Mouse (Mus musculus) monocyte, adult 5-6 weeks (primary cell): Measurements from ENCODE around the gene Slc22a8. TPM values are rescaled to one million over a fixed set of nuclear protein-coding genes. Genes with fewer than 3 reads are reported as not detected.

Source experiments
- ATAC-seq: fragments of 153-309, 156-312 bp; replicated peaks from 2 replicates; pipeline ENCODE4 v1.8.0; 2017; ENCODE audit warnings: mild to moderate bottlenecking; ENCODE audit not compliant: low TSS enrichment, insufficient number of reproducible peaks, severe bottlenecking, poor library complexity, low FRiP score
- total RNA-seq: library from RNA; stranded (forward); fragments of 200-1000, 200-491, 200-594 nt; gene quantifications from 3 replicates; pipeline ENCODE4 v1.2.3, GENCODE M21; 2017

Gene Slc22a8
- total RNA-seq, result 0.21 TPM in 1 of 3 replicates, not detected in the others

GRCm38 (mm10) chr19:8590954-8591353 is at the start of gene Slc22a8:
Gene Slc22a8 (plus strand): TSS chr19:8591254.
- no peak for ATAC-seq

DNA sequence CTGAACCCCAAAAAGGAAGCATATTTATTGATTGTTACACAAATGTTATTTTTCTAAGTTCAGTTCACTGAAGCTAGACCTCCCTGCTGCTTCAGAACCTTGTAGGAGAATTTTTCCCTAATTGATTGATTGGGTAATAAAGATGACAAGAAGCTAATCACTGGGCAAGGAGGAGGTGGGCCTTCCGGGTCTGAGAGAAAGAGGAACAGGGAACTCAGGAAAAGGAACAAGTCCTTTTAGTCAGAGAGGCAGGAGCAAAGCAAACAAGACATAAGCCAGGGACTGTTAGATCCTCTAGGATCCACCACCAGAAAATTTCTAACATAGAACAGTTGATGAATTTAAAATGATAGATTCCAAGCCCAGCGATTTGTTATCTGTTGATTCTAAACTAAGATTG is 32.2 kb upstream of the Slc22a8 start:
- no peak for ATAC-seq

- ATAC-seq, result no peak
Observed at GRCm38 (mm10) chr19:8564021-8564420, 27.0 kb upstream of the Slc22a8 start.

- ATAC-seq, result no peak
Observed at GRCm38 (mm10) chr19:8564469-8564868, 26.6 kb upstream of the Slc22a8 start.

GRCm38 (mm10) chr19:8565262-8565661 is 25.8 kb upstream of the Slc22a8 start:
- no peak for ATAC-seq

- ATAC-seq, result no peak
Observed at GRCm38 (mm10) chr19:8565985-8566384, 25.1 kb upstream of the Slc22a8 start.

GRCm38 (mm10) chr19:8567104-8567880 is 23.8 kb upstream of the Slc22a8 start:
- no peak for ATAC-seq

DNA sequence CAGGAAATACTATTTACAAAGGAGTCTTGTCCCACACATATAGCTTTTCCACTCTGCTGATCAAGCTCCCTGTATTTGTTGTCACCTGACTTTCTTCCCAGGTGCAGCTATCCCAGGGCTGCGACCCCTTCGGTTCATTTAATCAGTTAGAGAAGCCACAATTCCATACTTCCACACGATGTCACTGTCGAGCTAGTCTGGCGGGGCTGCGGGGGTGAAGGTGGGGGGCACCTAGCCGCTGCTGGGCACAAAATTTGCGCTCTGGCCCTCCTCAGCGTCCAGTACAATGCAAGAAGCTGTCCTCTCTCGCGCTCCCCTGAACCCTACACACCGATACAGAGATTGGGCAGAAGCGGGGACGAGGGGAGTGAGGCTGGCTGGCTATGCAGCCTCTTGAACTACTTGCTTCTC is 21.6 kb upstream of the Slc22a8 start:
- no peak for ATAC-seq

- no peak for ATAC-seq
Observed at GRCm38 (mm10) chr19:8570341-8571040, 20.6 kb upstream of the Slc22a8 start.

- ATAC-seq, result no peak
Observed at GRCm38 (mm10) chr19:8571746-8572145, 19.3 kb upstream of the Slc22a8 start.

DNA sequence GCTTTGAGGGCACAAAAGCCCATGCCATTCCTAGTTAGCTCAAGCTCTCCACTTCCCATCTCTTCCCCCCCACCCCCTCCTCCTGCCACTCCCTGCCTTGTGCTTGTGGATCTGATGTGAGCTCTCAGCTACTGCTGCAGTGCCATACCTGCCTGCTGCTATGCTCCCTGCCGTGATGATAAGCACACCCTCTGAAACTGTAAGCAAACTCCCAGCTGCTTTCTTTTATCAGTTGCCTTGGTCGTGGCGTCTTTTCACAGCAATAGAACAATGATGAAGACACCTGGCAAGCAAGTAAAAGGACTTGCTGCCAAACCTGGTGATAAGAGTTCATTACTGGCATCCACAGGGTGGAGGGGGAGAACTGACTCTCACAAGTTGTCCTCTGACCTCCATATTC is 18.6 kb upstream of the Slc22a8 start:
- ATAC-seq, result no peak

GRCm38 (mm10) chr19:8577432-8577831 is 13.6 kb upstream of the Slc22a8 start:
- ATAC-seq, result no peak

DNA sequence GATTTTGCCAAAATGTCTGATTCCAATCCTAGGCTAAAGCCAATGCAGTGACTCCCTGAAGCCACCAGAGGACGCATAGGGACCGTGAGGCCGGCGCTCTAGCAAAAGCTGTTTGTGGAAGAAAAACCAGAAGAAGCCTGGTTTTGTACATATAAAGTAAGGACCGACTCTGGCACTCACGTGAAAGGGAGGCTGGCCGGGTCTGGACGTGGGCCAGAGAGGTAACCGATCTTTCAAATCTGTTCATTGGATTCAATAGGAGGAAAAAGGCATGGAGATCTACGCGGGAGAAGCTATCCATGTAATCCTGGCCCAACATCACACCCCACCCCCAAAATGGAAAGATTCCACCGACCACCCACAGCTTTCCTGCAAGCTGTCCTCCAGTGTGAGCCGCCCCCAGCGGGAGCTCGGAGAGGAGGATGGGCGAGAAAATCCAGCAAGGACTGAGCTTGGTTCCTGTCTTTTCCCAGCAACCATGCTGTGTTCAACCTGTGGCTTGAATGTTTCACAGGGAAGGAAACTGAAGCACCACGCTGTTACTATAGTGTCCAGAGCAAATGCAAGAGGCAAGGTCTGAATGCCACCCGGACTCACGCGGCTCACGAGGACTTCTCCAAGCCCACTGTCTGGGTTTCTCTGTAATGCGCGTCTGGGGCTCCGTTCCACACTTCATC is 12.6 kb upstream of the Slc22a8 start:
- ATAC-seq, result 0 out of 2 replicates have a peak, but pooled peaks have one; percentile 53

DNA sequence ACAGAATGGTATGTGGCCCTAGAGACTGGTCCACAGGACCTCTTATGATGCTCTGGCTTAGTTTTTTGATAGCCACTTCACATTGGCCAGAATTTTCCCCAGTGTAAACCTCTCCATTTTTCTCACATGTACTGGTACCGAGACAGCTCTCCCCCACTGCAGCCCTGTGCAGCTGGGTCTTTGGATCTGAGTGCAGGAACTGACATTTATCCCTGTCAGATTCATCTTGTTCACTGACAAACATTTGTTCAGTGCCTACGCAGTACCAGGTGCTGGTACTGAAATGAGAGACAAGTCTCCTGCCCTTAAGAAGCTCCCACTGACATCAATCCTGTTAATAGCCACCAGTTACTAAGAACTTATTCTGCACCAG is 12.1 kb upstream of the Slc22a8 start:
- ATAC-seq, result no peak

DNA sequence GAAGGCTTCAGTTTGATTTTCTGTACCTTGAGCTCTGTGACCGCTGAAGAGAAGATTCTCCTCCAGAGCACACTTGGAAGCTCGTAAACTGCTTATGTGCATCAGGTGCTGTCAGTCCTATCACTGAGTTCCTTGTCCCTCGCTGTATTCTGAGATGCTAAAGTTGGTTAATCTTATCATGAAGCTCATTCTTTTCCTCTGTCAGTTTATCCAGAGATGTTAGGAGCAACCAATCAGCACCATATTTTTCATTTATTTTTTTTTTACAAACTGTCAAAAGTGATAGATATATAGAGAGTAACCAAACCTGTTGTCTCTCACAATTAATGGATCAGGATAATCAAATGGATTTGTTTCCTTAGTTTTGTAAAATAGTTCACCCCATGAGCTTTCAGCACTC is 5.8 kb upstream of the Slc22a8 start:
- ATAC-seq, result no peak

DNA sequence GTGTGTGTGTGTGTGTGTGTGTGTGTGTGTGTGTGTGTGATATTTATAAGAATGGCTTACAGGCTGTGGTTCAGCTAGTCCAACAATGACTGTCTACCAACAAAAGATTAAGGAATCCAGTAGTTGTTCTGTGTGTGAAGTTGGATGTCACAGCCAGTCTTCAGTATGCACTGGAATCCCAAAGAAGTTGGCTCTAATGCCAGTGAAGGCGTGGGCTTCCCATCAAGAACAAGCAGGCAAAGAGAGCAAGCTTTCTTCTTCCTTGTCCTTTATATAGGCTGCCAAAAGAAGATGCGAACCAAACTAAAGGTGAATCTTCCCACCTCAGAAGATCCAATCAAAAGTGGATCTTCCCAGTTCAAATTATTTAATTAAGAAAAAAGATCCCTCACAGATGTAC is 5.2 kb upstream of the Slc22a8 start:
- ATAC-seq, result no peak

DNA sequence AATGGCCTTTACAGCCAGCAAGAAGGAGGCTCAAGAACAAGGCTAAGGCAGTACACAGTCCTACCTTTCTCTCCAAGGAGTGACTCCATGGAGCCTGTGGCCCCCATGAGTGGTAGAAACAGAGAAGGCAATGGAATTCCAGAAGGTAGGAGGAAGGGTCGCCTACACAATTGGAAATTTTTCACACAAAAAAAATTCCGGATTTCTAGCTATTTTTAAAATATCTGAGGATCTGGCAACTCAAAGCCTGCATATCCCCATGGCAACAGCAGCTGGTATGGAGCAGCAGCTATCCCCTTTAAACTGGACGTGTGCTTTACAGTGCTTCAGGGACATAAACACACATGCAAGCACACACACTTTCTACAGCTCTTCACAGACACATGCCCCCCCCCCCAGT is 4.7 kb upstream of the Slc22a8 start:
- no peak for ATAC-seq

- ATAC-seq, result no peak
Observed at GRCm38 (mm10) chr19:8587315-8587714, 3.7 kb upstream of the Slc22a8 start.

- ATAC-seq, result 0 out of 2 replicates have a peak, but pooled peaks have one; percentile 36
Observed at GRCm38 (mm10) chr19:8592155-8592554, 1.1 kb downstream of the Slc22a8 start.
